Mouse (Mus musculus): Measurements from ENCODE around the gene 1700028J19Rik. TPM values are rescaled to one million over a fixed set of nuclear protein-coding genes. Genes with fewer than 3 reads are reported as not detected.

The 1700028J19Rik gene
- polyA plus RNA-seq (2014; fragmentation: Illumina TruSeq; extraction: RNeasy Lipid Tissue Mini Kit (QIAGEN cat#74804)), result not detected

DNA sequence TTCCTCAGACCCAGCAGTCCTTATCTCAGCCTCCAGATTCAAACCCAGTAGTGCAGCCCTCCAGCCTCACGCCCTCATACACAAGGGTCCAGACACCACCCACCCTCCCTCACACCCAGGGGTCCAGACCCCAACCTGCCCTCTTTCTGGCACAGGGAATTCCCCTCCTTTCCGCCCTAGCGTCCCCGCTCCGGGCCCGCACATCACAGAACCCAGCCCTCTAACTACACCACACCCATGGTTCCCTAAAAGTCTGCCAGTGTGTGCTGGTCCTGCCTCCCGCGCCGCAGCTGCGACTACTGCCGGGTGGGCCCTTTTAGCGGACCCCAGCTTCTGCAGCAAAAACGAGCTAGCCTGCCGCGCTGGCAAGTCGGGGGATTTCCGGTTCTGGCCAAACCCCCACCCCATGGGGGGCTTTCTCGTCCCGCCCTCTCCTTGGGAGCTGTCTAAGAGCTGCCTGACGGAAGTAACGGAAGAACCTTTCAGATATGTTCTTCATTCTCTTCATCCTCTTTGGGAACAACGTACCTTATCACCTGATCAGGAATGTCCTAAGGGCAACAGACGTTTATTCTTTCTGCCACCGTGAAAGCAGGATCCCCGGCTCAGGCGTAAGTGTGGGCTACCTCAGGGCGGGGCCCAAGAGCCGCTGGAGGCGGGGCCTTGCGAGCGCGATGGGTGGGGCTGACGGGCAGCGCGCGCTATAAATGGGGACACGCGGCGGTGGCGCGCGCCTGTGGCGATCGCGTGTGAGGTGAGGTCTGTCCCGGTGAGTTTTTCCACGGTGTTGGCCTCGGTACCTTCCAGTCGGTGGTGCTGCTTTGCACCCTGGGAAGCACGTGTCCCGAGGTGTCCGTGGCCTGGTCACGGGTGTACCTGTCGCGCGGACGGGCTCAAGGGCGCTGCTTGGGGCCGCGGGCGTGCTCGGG, at the start of gene 1700028J19Rik, which contains the start of gene 2410002F23Rik:
Gene 1700028J19Rik, minus strand, starts transcription at position 641 of the 929 bp plus-strand sequence.
Gene 2410002F23Rik, plus strand, starts transcription at position 668 of the 929 bp plus-strand sequence.

DNA sequence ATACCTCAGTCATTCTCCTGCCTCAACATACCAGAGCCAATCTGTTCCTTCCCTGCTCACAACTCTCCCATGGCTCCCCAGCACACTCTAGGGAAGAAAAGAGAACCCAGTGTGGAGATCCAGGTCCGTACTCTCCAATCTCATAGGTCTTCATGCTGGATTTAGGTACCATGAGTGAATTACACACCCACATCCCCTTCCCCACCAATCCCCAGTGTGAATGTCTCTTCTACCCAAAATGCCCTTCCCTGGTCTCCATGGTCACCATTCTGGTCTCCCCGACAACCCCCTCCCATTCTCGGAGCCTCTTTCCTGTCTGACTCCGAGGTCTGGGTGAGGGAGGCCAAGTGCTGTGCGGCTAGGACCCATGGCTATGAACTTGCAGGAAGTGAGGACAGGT, 14.7 kb upstream of the 1700028J19Rik start, which contains the start of gene Gm15517:
Gene Gm15517, plus strand, starts transcription at position 301 of the 400 bp plus-strand sequence.

GRCm38 (mm10) chr7:44257278-44257677, 10.8 kb upstream of the 1700028J19Rik start, which contains the start of gene Acp4:
Acp4 (minus strand) TSS chr7:44257378.

GRCm38 (mm10) chr7:44235909-44236308, 10.6 kb downstream of the 1700028J19Rik start, which contains the start of gene Gm36864:
Gm36864 (plus strand) TSS chr7:44236177.

GRCm38 (mm10) chr7:44225076-44225475, 21.4 kb downstream of the 1700028J19Rik start, which contains the start of gene Klk1:
Klk1 (plus strand) TSS chr7:44225360.

DNA sequence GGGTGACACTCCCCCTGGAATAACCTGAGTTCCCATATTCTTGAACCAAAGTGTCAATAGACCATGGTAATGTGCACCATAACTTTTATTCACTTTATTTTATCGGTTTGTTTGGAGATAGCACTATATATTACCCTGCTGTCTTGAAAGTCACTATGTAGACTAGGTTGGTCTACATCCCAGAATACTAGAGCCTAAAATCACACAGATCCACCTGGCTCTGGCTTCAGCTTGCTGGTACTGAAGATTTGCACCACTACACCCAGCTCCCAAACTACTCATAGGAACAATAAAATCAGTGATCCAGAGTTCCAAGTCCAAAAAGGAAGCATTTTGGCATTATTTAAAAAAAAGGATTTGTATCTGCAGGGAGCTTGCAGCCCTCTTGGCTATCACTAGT, 30.9 kb downstream of the 1700028J19Rik start, which contains the start of gene Klk1b5:
Gene Klk1b5, plus strand, starts transcription at position 301 of the 400 bp plus-strand sequence.

DNA sequence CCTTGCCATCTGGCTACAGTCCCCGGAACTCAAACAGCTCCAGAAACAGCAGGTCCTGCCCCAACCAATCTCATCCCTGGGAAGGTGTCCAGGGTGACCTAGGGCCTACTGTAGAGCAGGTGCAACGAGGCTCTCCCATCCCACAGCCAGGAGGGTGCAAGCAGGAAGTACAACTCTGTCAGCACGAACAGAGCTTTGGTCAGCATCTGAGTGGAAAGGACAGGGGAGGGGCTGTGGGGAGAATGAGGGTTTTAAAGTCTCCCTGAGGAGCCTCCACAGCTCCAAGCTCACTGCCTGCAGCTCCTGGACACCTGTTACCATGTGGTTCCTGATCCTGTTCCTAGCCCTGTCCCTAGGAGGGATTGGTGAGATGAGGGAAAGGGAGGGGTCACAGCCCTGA, 39.4 kb downstream of the 1700028J19Rik start, which contains the start of gene Klk1b4:
Gene Klk1b4, plus strand, starts transcription at position 301 of the 400 bp plus-strand sequence.

GRCm38 (mm10) chr7:44197891-44198290, 48.6 kb downstream of the 1700028J19Rik start, which contains the start of gene Klk1b3:
Klk1b3 (plus strand) TSS chr7:44198191.

DNA sequence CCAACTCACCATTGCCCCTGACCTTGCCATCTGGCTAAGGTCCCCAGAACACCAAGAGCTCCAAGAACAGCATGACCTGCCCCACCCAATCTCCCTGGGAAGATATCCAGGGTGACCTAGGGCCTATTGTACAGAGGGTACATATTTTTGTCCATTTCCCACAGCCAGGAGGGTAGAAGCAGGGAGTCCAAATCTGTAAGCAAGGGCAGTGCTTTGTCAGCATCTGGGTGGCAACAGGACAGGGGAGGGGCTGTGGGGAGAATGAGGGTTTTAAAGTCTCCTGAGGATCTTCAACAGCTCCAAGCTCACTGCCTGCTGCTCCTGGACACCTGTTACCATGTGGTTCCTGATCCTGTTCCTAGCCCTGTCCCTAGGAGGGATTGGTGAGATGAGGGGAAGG, 58.6 kb downstream of the 1700028J19Rik start, which contains the start of gene Klk1b24:
Gene Klk1b24, plus strand, starts transcription at position 301 of the 400 bp plus-strand sequence.

Other genes starting within 250 kb of the 1700028J19Rik start
- gene Klk1b26, start 234.5 kb downstream of the 1700028J19Rik start, polyA plus RNA-seq (2014; fragmentation: Illumina TruSeq; extraction: RNeasy Lipid Tissue Mini Kit (QIAGEN cat#74804)), result not detected
- not detected for gene Klk1b27, start 194.4 kb downstream of the 1700028J19Rik start, polyA plus RNA-seq (2014; fragmentation: Illumina TruSeq; extraction: RNeasy Lipid Tissue Mini Kit (QIAGEN cat#74804))
- gene Klk1b21, start 144.4 kb downstream of the 1700028J19Rik start, polyA plus RNA-seq (2014; fragmentation: Illumina TruSeq; extraction: RNeasy Lipid Tissue Mini Kit (QIAGEN cat#74804)), result 0.60 TPM
- not detected for gene Klk1b22, start 134.0 kb downstream of the 1700028J19Rik start, polyA plus RNA-seq (2014; fragmentation: Illumina TruSeq; extraction: RNeasy Lipid Tissue Mini Kit (QIAGEN cat#74804))
- not detected for gene Klk1b16, start 109.9 kb downstream of the 1700028J19Rik start, polyA plus RNA-seq (2014; fragmentation: Illumina TruSeq; extraction: RNeasy Lipid Tissue Mini Kit (QIAGEN cat#74804))
- gene Klk1b24, start 58.5 kb downstream of the 1700028J19Rik start, polyA plus RNA-seq (2014; fragmentation: Illumina TruSeq; extraction: RNeasy Lipid Tissue Mini Kit (QIAGEN cat#74804)), result not detected
- not detected for gene Klk1b3, start 48.5 kb downstream of the 1700028J19Rik start, polyA plus RNA-seq (2014; fragmentation: Illumina TruSeq; extraction: RNeasy Lipid Tissue Mini Kit (QIAGEN cat#74804))
- gene Klk1b4, start 39.3 kb downstream of the 1700028J19Rik start, polyA plus RNA-seq (2014; fragmentation: Illumina TruSeq; extraction: RNeasy Lipid Tissue Mini Kit (QIAGEN cat#74804)), result not detected
- not detected for gene Klk1b5, start 30.8 kb downstream of the 1700028J19Rik start, polyA plus RNA-seq (2014; fragmentation: Illumina TruSeq; extraction: RNeasy Lipid Tissue Mini Kit (QIAGEN cat#74804))
- 1.2 TPM for gene Klk1, start 21.3 kb downstream of the 1700028J19Rik start, polyA plus RNA-seq (2014; fragmentation: Illumina TruSeq; extraction: RNeasy Lipid Tissue Mini Kit (QIAGEN cat#74804))
- not detected for gene Gm36864, start 10.5 kb downstream of the 1700028J19Rik start, polyA plus RNA-seq (2014; fragmentation: Illumina TruSeq; extraction: RNeasy Lipid Tissue Mini Kit (QIAGEN cat#74804))
- 40.3 TPM for gene 2410002F23Rik, start within 50 bp of the 1700028J19Rik start, polyA plus RNA-seq (2014; fragmentation: Illumina TruSeq; extraction: RNeasy Lipid Tissue Mini Kit (QIAGEN cat#74804))
- gene Acp4, start 10.7 kb upstream of the 1700028J19Rik start, polyA plus RNA-seq (2014; fragmentation: Illumina TruSeq; extraction: RNeasy Lipid Tissue Mini Kit (QIAGEN cat#74804)), result not detected
- gene Gm15517, start 14.8 kb upstream of the 1700028J19Rik start, polyA plus RNA-seq (2014; fragmentation: Illumina TruSeq; extraction: RNeasy Lipid Tissue Mini Kit (QIAGEN cat#74804)), result not detected
- 2.9 TPM for gene Clec11a, start 60.2 kb upstream of the 1700028J19Rik start, polyA plus RNA-seq (2014; fragmentation: Illumina TruSeq; extraction: RNeasy Lipid Tissue Mini Kit (QIAGEN cat#74804))
- gene Shank1, start 63.6 kb upstream of the 1700028J19Rik start, polyA plus RNA-seq (2014; fragmentation: Illumina TruSeq; extraction: RNeasy Lipid Tissue Mini Kit (QIAGEN cat#74804)), result 0.06 TPM
- gene Syt3, start 137.4 kb upstream of the 1700028J19Rik start, polyA plus RNA-seq (2014; fragmentation: Illumina TruSeq; extraction: RNeasy Lipid Tissue Mini Kit (QIAGEN cat#74804)), result not detected
- gene 1700008O03Rik, start 139.1 kb upstream of the 1700028J19Rik start, polyA plus RNA-seq (2014; fragmentation: Illumina TruSeq; extraction: RNeasy Lipid Tissue Mini Kit (QIAGEN cat#74804)), result not detected
- gene Lrrc4b, start 182.3 kb upstream of the 1700028J19Rik start, polyA plus RNA-seq (2014; fragmentation: Illumina TruSeq; extraction: RNeasy Lipid Tissue Mini Kit (QIAGEN cat#74804)), result 0.26 TPM
- gene Aspdh, start 218.7 kb upstream of the 1700028J19Rik start, polyA plus RNA-seq (2014; fragmentation: Illumina TruSeq; extraction: RNeasy Lipid Tissue Mini Kit (QIAGEN cat#74804)), result not detected
- not detected for gene Josd2, start 221.3 kb upstream of the 1700028J19Rik start, polyA plus RNA-seq (2014; fragmentation: Illumina TruSeq; extraction: RNeasy Lipid Tissue Mini Kit (QIAGEN cat#74804))
- 1.5 TPM for gene Emc10, start 249.8 kb upstream of the 1700028J19Rik start, polyA plus RNA-seq (2014; fragmentation: Illumina TruSeq; extraction: RNeasy Lipid Tissue Mini Kit (QIAGEN cat#74804))
- gene Fam71e1, start 249.9 kb upstream of the 1700028J19Rik start, polyA plus RNA-seq (2014; fragmentation: Illumina TruSeq; extraction: RNeasy Lipid Tissue Mini Kit (QIAGEN cat#74804)), result not detected